Mouse (Mus musculus): ENCODE measurements around the gene Tas1r1. TPM values are rescaled to one million over a fixed set of nuclear protein-coding genes. Genes with fewer than 3 reads are reported as not detected.

Tas1r1 gene
- polyA plus RNA-seq, 1 experiment from 2014 or later, result 0.77 TPM

GRCm38 (mm10) chr4:152078105-152078530 lies 39.8 kb upstream of the Tas1r1 start:
- Histone ChIP-seq H3K4me1 (ENCODE audit: control insufficient read depth, insufficient read depth, low read length) (peaks cover 20% of the 10 kb centered on the region), H3K36me3 (ENCODE audit: control insufficient read depth, insufficient read depth, low read length) (no peaks in the 10 kb centered on the region), H3K4me2 (replicated peaks; ENCODE audit: low read depth, low read length) (no peak overlapping the region), H3K9me3 (ENCODE audit: control insufficient read depth, low read length) (no peaks in the 10 kb centered on the region; the same call in 1 of the 2 replicates), H3K27ac (ENCODE audit: low read depth, low read length) (no peak overlapping the region), H3K27me3 (ENCODE audit: control insufficient read depth, insufficient read depth, low read length) (no peaks in the 10 kb centered on the region), H3K9ac (ENCODE audit: low read depth, low read length) (no peak overlapping the region), H3K4me3 (ENCODE audit: low read length) (no peak overlapping the region)
- 91% methylated on average over 10 of the region's 10 CpGs for WGBS
- ATAC-seq (ENCODE audit: low FRiP score, low TSS enrichment), result no peak

DNA sequence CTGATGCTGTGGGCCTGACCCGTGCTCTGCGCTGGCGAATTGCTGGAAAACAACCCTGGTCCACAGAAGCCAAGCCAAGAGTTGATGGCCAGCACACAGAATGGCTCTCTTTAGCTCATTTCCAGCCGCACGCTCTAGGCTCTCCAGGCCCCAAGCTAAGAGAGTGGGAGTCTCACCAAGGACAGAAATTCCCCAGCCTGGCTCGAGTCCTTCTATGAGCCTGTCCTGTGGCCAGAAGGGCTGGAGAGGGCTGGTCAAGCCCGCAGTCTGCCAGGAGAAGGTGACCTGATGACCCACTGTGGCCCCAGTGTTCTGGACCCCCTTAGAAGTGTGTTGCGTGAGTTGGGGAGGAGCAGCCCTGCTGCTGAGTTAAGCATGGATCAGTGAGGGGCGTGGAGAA lies 38.8 kb upstream of the Tas1r1 start:
- ATAC-seq (ENCODE audit: low FRiP score, low TSS enrichment), result no peak
- no peak overlapping the region for H3K4me3 ChIP-seq (ENCODE audit: low read length)
- H3K9me3 ChIP-seq (ENCODE audit: control insufficient read depth, low read length), result no peaks in the 10 kb centered on the region; the same call in 1 of the 2 replicates
- H3K27me3 ChIP-seq (ENCODE audit: control insufficient read depth, insufficient read depth, low read length), result no peaks in the 10 kb centered on the region
- H3K9ac ChIP-seq (ENCODE audit: low read depth, low read length), result 0 out of 2 replicates have a peak overlapping the region, but pooled peaks have one; percentile 4
- H3K36me3 ChIP-seq (ENCODE audit: control insufficient read depth, insufficient read depth, low read length), result no peaks in the 10 kb centered on the region
- no peak overlapping the region for H3K27ac ChIP-seq (ENCODE audit: low read depth, low read length)
- H3K4me2 ChIP-seq (replicated peaks; ENCODE audit: low read depth, low read length), result no peak overlapping the region
- peaks cover 20% of the 10 kb centered on the region for H3K4me1 ChIP-seq (ENCODE audit: control insufficient read depth, insufficient read depth, low read length)
- WGBS, result 85% methylated on average over 9 of the region's 9 CpGs

DNA sequence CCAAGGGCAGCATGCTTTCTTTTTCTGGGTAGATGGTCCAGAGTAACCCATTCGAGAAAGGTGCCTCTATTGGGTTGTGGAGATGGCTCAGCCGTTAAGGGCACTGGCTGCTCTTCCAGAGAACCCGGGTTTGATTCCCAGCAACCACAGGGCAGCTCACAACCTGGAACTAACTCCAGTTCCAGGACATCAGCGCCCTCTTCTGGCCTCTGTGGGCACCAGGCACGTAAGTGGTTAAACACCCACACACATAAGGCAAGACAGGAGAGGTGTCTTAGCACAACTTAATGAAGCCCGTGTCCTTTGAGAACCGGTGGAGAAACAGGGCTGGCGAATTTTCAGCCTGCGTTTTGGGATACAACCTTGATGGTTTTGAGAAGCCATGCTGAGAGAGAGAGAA lies 36.2 kb upstream of the Tas1r1 start:
- Histone ChIP-seq H3K4me1 (ENCODE audit: control insufficient read depth, insufficient read depth, low read length) (peaks cover 12% of the 10 kb centered on the region; the same call in 1 of the 2 replicates), H3K27ac (ENCODE audit: low read depth, low read length) (no peak overlapping the region), H3K4me3 (ENCODE audit: low read length) (no peak overlapping the region), H3K9me3 (ENCODE audit: control insufficient read depth, low read length) (no peaks in the 10 kb centered on the region; the same call in 1 of the 2 replicates), H3K4me2 (replicated peaks; ENCODE audit: low read depth, low read length) (no peak overlapping the region), H3K27me3 (ENCODE audit: control insufficient read depth, insufficient read depth, low read length) (no peaks in the 10 kb centered on the region), H3K9ac (ENCODE audit: low read depth, low read length) (no peak overlapping the region), H3K36me3 (ENCODE audit: control insufficient read depth, insufficient read depth, low read length) (no peaks in the 10 kb centered on the region)
- no peak for ATAC-seq (ENCODE audit: low FRiP score, low TSS enrichment)
- 82% methylated on average over 9 of the region's 9 CpGs for WGBS

GRCm38 (mm10) chr4:152073715-152074114 lies 35.3 kb upstream of the Tas1r1 start:
- WGBS, result 71% methylated on average over 6 of the region's 6 CpGs
- Histone ChIP-seq H3K4me3 (ENCODE audit: low read length) (no peak overlapping the region), H3K4me2 (replicated peaks; ENCODE audit: low read depth, low read length) (no peak overlapping the region), H3K9me3 (ENCODE audit: control insufficient read depth, low read length) (no peaks in the 10 kb centered on the region; the same call in 1 of the 2 replicates), H3K27me3 (ENCODE audit: control insufficient read depth, insufficient read depth, low read length) (no peaks in the 10 kb centered on the region), H3K4me1 (ENCODE audit: control insufficient read depth, insufficient read depth, low read length) (peaks cover 12% of the 10 kb centered on the region; the same call in 1 of the 2 replicates), H3K27ac (ENCODE audit: low read depth, low read length) (no peak overlapping the region), H3K36me3 (ENCODE audit: control insufficient read depth, insufficient read depth, low read length) (no peaks in the 10 kb centered on the region), H3K9ac (ENCODE audit: low read depth, low read length) (no peak overlapping the region)
- ATAC-seq (ENCODE audit: low FRiP score, low TSS enrichment), result no peak

- H3K27ac ChIP-seq (ENCODE audit: low read depth, low read length), result no peak overlapping the region
- WGBS, result 78% methylated on average over 10 of the region's 10 CpGs
- H3K36me3 ChIP-seq (ENCODE audit: control insufficient read depth, insufficient read depth, low read length), result no peaks in the 10 kb centered on the region
Measured at GRCm38 (mm10) chr4:152072655-152073054, 34.3 kb upstream of the Tas1r1 start.

DNA sequence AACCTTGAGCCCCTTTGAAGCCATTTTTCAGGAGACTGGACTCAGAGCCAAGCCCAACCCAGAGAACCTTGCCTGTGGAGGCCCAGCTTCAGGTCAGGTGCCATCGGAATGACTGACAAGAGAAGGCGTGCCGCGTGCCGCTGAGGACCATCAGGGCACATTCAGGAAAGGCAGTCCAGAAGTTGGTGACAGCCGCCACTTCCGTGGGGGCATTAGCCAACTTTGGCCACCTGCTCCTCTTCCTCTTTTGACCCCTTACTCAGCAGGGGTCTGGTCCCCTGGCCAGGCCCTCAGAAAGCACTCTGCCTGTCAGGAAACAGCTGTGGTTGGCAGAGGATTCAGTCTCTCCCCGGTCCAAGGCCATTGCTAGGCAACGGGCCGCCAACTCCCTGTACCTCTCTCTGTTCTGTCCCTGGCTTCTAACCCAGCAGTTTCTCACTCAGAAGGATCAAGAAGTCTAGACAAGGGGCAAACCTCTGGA lies 33.8 kb upstream of the Tas1r1 start, which contains the start of gene Plekhg5:
TSS of gene Plekhg5 (plus strand) at position 378 of the 481 bp plus-strand sequence.
- no peak for ATAC-seq (ENCODE audit: low FRiP score, low TSS enrichment)
- no peaks in the 10 kb centered on the region; the same call in 1 of the 2 replicates for H3K9me3 ChIP-seq (ENCODE audit: control insufficient read depth, low read length)
- no peak within 1 kb of the TSS for H3K27ac ChIP-seq (ENCODE audit: low read depth, low read length)
- H3K9ac ChIP-seq (ENCODE audit: low read depth, low read length), result no peak within 1 kb of the TSS
- H3K4me2 ChIP-seq (replicated peaks; ENCODE audit: low read depth, low read length), result no peak within 1 kb of the TSS
- WGBS, result 69% methylated on average over 10 of the region's 10 CpGs
- H3K36me3 ChIP-seq (ENCODE audit: control insufficient read depth, insufficient read depth, low read length), result no peaks in the 10 kb centered on the region
- H3K4me1 ChIP-seq (ENCODE audit: control insufficient read depth, insufficient read depth, low read length), result peaks cover 12% of the 10 kb centered on the region; the same call in 1 of the 2 replicates
- no peak within 1 kb of the TSS for H3K4me3 ChIP-seq (ENCODE audit: low read length)
- H3K27me3 ChIP-seq (ENCODE audit: control insufficient read depth, insufficient read depth, low read length), result no peaks in the 10 kb centered on the region

More at GRCm38 (mm10) chr4:152072655-152073054, 34.3 kb upstream of the Tas1r1 start:
- ATAC-seq (ENCODE audit: low FRiP score, low TSS enrichment), result no peak
- Histone ChIP-seq H3K9me3 (ENCODE audit: control insufficient read depth, low read length) (no peaks in the 10 kb centered on the region; the same call in 1 of the 2 replicates), H3K4me1 (ENCODE audit: control insufficient read depth, insufficient read depth, low read length) (peaks cover 12% of the 10 kb centered on the region; the same call in 1 of the 2 replicates), H3K4me3 (ENCODE audit: low read length) (no peak overlapping the region), H3K4me2 (replicated peaks; ENCODE audit: low read depth, low read length) (no peak overlapping the region), H3K27me3 (ENCODE audit: control insufficient read depth, insufficient read depth, low read length) (no peaks in the 10 kb centered on the region), H3K9ac (ENCODE audit: low read depth, low read length) (no peak overlapping the region)

- H3K27ac ChIP-seq (ENCODE audit: low read depth, low read length), result no peak overlapping the region
- WGBS, result 81% methylated on average over 11 of the region's 11 CpGs
- H3K4me1 ChIP-seq (ENCODE audit: control insufficient read depth, insufficient read depth, low read length), result peaks cover 7% of the 10 kb centered on the region; the same call in 1 of the 2 replicates
- no peak overlapping the region for H3K4me3 ChIP-seq (ENCODE audit: low read length)
- ATAC-seq (ENCODE audit: low FRiP score, low TSS enrichment), result no peak
- no peak overlapping the region for H3K9ac ChIP-seq (ENCODE audit: low read depth, low read length)
- H3K9me3 ChIP-seq (ENCODE audit: control insufficient read depth, low read length), result no peaks in the 10 kb centered on the region; the same call in 1 of the 2 replicates
- H3K4me2 ChIP-seq (replicated peaks; ENCODE audit: low read depth, low read length), result no peak overlapping the region
- no peaks in the 10 kb centered on the region for H3K27me3 ChIP-seq (ENCODE audit: control insufficient read depth, insufficient read depth, low read length)
- H3K36me3 ChIP-seq (ENCODE audit: control insufficient read depth, insufficient read depth, low read length), result no peaks in the 10 kb centered on the region
Measured at GRCm38 (mm10) chr4:152070494-152071396, 32.4 kb upstream of the Tas1r1 start.

DNA sequence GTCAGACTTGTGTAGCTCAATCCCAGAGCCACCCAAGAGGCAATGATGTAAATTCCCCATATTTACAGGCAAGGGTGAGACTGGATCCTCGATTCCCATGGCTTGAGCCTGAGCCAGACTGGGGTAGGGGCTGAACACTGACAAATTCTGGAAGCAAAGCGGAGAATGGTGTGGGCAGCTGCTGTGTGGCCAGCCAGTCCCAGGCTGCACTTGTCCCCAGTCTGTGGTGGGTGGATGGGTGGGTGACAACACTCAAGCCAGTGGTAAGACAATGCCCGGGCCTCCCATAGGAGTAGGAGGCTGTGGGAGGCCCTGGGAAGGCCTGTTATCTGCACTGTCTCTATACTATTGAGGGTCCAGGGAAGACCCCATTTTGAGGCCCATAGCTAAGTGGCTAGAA lies 30.9 kb upstream of the Tas1r1 start:
- Histone ChIP-seq H3K27ac (ENCODE audit: low read depth, low read length) (no peak overlapping the region), H3K36me3 (ENCODE audit: control insufficient read depth, insufficient read depth, low read length) (no peaks in the 10 kb centered on the region)
- 85% methylated on average over 3 of the region's 3 CpGs for WGBS

More for the DNA sequence above, 30.9 kb upstream of the Tas1r1 start:
- ATAC-seq (ENCODE audit: low FRiP score, low TSS enrichment), result no peak
- no peaks in the 10 kb centered on the region for H3K4me1 ChIP-seq (ENCODE audit: control insufficient read depth, insufficient read depth, low read length)
- no peak overlapping the region for H3K9ac ChIP-seq (ENCODE audit: low read depth, low read length)
- no peaks in the 10 kb centered on the region for H3K9me3 ChIP-seq (ENCODE audit: control insufficient read depth, low read length)
- no peak overlapping the region for H3K4me2 ChIP-seq (replicated peaks; ENCODE audit: low read depth, low read length)
- no peaks in the 10 kb centered on the region for H3K27me3 ChIP-seq (ENCODE audit: control insufficient read depth, insufficient read depth, low read length)
- no peak overlapping the region for H3K4me3 ChIP-seq (ENCODE audit: low read length)
